Mouse (Mus musculus): ENCODE data around the gene Akap1. TPM values are rescaled to one million over a fixed set of nuclear protein-coding genes. Genes with fewer than 3 reads are reported as not detected.

Akap1 gene
- polyA plus RNA-seq (2015; fragmentation: Nextera tagmentation; extraction: Ambion mirVana): 31.2 and 33.3 TPM in 2 replicates

GRCm38 (mm10) chr11:88864458-88865197 is at the start of gene Akap1:
TSS of gene Akap1 (minus strand) at chr11:88864586.
- Histone ChIP-seq H3K4me2 (ENCODE audit: low read length) (peak within 1 kb of the TSS; percentile 98), H3K27ac (ENCODE audit: low read length) (peak within 1 kb of the TSS; percentile 88), H3K9me3 (replicated peaks; ENCODE audit: control insufficient read depth, low read length, poor library complexity, severe bottlenecking) (no peaks in the 10 kb centered on the region), H3K27me3 (ENCODE audit: control insufficient read depth, insufficient read depth, low read depth, low read length) (no peaks in the 10 kb centered on the region), H3K9ac (ENCODE audit: low read depth, low read length) (peak within 1 kb of the TSS; percentile 80), H3K36me3 (ENCODE audit: control insufficient read depth, insufficient read depth, low read length) (no peaks in the 10 kb centered on the region), H3K4me3 (ENCODE audit: low read depth, low read length) (peak within 1 kb of the TSS; percentile 81), H3K4me1 (ENCODE audit: control insufficient read depth, insufficient read depth, low read length) (peaks cover 19% of the 10 kb centered on the region)
- ATAC-seq: peak; percentile 98
- 2% methylated on average over 51 of the region's 60 CpGs for WGBS

- H3K9me3 ChIP-seq (replicated peaks; ENCODE audit: control insufficient read depth, low read length, poor library complexity, severe bottlenecking): no peaks in the 10 kb centered on the region; the same call in 1 of the 2 replicates
- H3K4me1 ChIP-seq (ENCODE audit: control insufficient read depth, insufficient read depth, low read length): no peaks in the 10 kb centered on the region
- no peak overlapping the region for H3K9ac ChIP-seq (ENCODE audit: low read depth, low read length)
- no peaks in the 10 kb centered on the region for H3K36me3 ChIP-seq (ENCODE audit: control insufficient read depth, insufficient read depth, low read length)
- H3K4me2 ChIP-seq (ENCODE audit: low read length): no peak overlapping the region
- no peak for ATAC-seq
- H3K4me3 ChIP-seq (ENCODE audit: low read depth, low read length): no peak overlapping the region
- H3K27ac ChIP-seq (ENCODE audit: low read length): no peak overlapping the region
- no peaks in the 10 kb centered on the region for H3K27me3 ChIP-seq (ENCODE audit: control insufficient read depth, insufficient read depth, low read depth, low read length)
- WGBS: 85% methylated on average over 8 of the region's 8 CpGs
These were observed 45.1 kb upstream of the Akap1 start for GRCm38 (mm10) chr11:88909388-88910036.

GRCm38 (mm10) chr11:88908557-88909211 is 44.3 kb upstream of the Akap1 start:
- ATAC-seq: no peak
- H3K27me3 ChIP-seq (ENCODE audit: control insufficient read depth, insufficient read depth, low read depth, low read length): no peaks in the 10 kb centered on the region
- H3K9ac ChIP-seq (ENCODE audit: low read depth, low read length): no peak overlapping the region
- no peak overlapping the region for H3K4me2 ChIP-seq (ENCODE audit: low read length)
- no peak overlapping the region for H3K4me3 ChIP-seq (ENCODE audit: low read depth, low read length)
- no peaks in the 10 kb centered on the region; the same call in 1 of the 2 replicates for H3K9me3 ChIP-seq (replicated peaks; ENCODE audit: control insufficient read depth, low read length, poor library complexity, severe bottlenecking)
- 100% methylated on average over 1 of the region's 1 CpGs for WGBS
- H3K27ac ChIP-seq (ENCODE audit: low read length): no peak overlapping the region
- H3K4me1 ChIP-seq (ENCODE audit: control insufficient read depth, insufficient read depth, low read length): no peaks in the 10 kb centered on the region
- no peaks in the 10 kb centered on the region for H3K36me3 ChIP-seq (ENCODE audit: control insufficient read depth, insufficient read depth, low read length)

GRCm38 (mm10) chr11:88907886-88908285 is 43.5 kb upstream of the Akap1 start:
- H3K4me2 ChIP-seq (ENCODE audit: low read length): no peak overlapping the region
- no peak for ATAC-seq
- 97% methylated on average over 7 of the region's 7 CpGs for WGBS
- no peaks in the 10 kb centered on the region for H3K27me3 ChIP-seq (ENCODE audit: control insufficient read depth, insufficient read depth, low read depth, low read length)
- no peak overlapping the region for H3K4me3 ChIP-seq (ENCODE audit: low read depth, low read length)
- H3K9ac ChIP-seq (ENCODE audit: low read depth, low read length): no peak overlapping the region
- H3K27ac ChIP-seq (ENCODE audit: low read length): no peak overlapping the region
- H3K9me3 ChIP-seq (replicated peaks; ENCODE audit: control insufficient read depth, low read length, poor library complexity, severe bottlenecking): no peaks in the 10 kb centered on the region; the same call in 1 of the 2 replicates
- no peaks in the 10 kb centered on the region for H3K4me1 ChIP-seq (ENCODE audit: control insufficient read depth, insufficient read depth, low read length)
- no peaks in the 10 kb centered on the region for H3K36me3 ChIP-seq (ENCODE audit: control insufficient read depth, insufficient read depth, low read length)

GRCm38 (mm10) chr11:88905621-88906020 is 41.2 kb upstream of the Akap1 start:
- no peak overlapping the region for H3K9ac ChIP-seq (ENCODE audit: low read depth, low read length)
- H3K4me1 ChIP-seq (ENCODE audit: control insufficient read depth, insufficient read depth, low read length): no peaks in the 10 kb centered on the region
- H3K27ac ChIP-seq (ENCODE audit: low read length): no peak overlapping the region
- no peaks in the 10 kb centered on the region for H3K36me3 ChIP-seq (ENCODE audit: control insufficient read depth, insufficient read depth, low read length)
- H3K27me3 ChIP-seq (ENCODE audit: control insufficient read depth, insufficient read depth, low read depth, low read length): no peaks in the 10 kb centered on the region
- 27% methylated on average over 2 of the region's 2 CpGs for WGBS
- no peak overlapping the region for H3K4me2 ChIP-seq (ENCODE audit: low read length)
- ATAC-seq: no peak
- no peak overlapping the region for H3K4me3 ChIP-seq (ENCODE audit: low read depth, low read length)
- H3K9me3 ChIP-seq (replicated peaks; ENCODE audit: control insufficient read depth, low read length, poor library complexity, severe bottlenecking): no peaks in the 10 kb centered on the region; the same call in 1 of the 2 replicates

- H3K9ac ChIP-seq (ENCODE audit: low read depth, low read length): no peak overlapping the region
- no peaks in the 10 kb centered on the region for H3K27me3 ChIP-seq (ENCODE audit: control insufficient read depth, insufficient read depth, low read depth, low read length)
- no peak for ATAC-seq
- no peaks in the 10 kb centered on the region for H3K9me3 ChIP-seq (replicated peaks; ENCODE audit: control insufficient read depth, low read length, poor library complexity, severe bottlenecking)
- H3K4me3 ChIP-seq (ENCODE audit: low read depth, low read length): no peak overlapping the region
- 71% methylated on average over 2 of the region's 2 CpGs for WGBS
- H3K4me2 ChIP-seq (ENCODE audit: low read length): no peak overlapping the region
- no peak overlapping the region for H3K27ac ChIP-seq (ENCODE audit: low read length)
- H3K36me3 ChIP-seq (ENCODE audit: control insufficient read depth, insufficient read depth, low read length): no peaks in the 10 kb centered on the region
- H3K4me1 ChIP-seq (ENCODE audit: control insufficient read depth, insufficient read depth, low read length): no peaks in the 10 kb centered on the region
These were observed 39.7 kb upstream of the Akap1 start for GRCm38 (mm10) chr11:88904080-88904479.

- H3K9me3 ChIP-seq (replicated peaks; ENCODE audit: control insufficient read depth, low read length, poor library complexity, severe bottlenecking): no peaks in the 10 kb centered on the region
- no peaks in the 10 kb centered on the region for H3K4me1 ChIP-seq (ENCODE audit: control insufficient read depth, insufficient read depth, low read length)
- H3K4me3 ChIP-seq (ENCODE audit: low read depth, low read length): no peak overlapping the region
- no peaks in the 10 kb centered on the region for H3K27me3 ChIP-seq (ENCODE audit: control insufficient read depth, insufficient read depth, low read depth, low read length)
- no peak overlapping the region for H3K27ac ChIP-seq (ENCODE audit: low read length)
- WGBS: 86% methylated on average over 6 of the region's 6 CpGs
- H3K36me3 ChIP-seq (ENCODE audit: control insufficient read depth, insufficient read depth, low read length): no peaks in the 10 kb centered on the region
- H3K4me2 ChIP-seq (ENCODE audit: low read length): no peak overlapping the region
- no peak overlapping the region for H3K9ac ChIP-seq (ENCODE audit: low read depth, low read length)
- ATAC-seq: no peak
These were observed 38.4 kb upstream of the Akap1 start for GRCm38 (mm10) chr11:88902762-88903161.

GRCm38 (mm10) chr11:88901341-88901802 is 37.0 kb upstream of the Akap1 start:
- Histone ChIP-seq H3K4me3 (ENCODE audit: low read depth, low read length) (no peak overlapping the region), H3K36me3 (ENCODE audit: control insufficient read depth, insufficient read depth, low read length) (no peaks in the 10 kb centered on the region), H3K9me3 (replicated peaks; ENCODE audit: control insufficient read depth, low read length, poor library complexity, severe bottlenecking) (no peaks in the 10 kb centered on the region), H3K4me1 (ENCODE audit: control insufficient read depth, insufficient read depth, low read length) (no peaks in the 10 kb centered on the region), H3K9ac (ENCODE audit: low read depth, low read length) (no peak overlapping the region), H3K27ac (ENCODE audit: low read length) (no peak overlapping the region), H3K27me3 (ENCODE audit: control insufficient read depth, insufficient read depth, low read depth, low read length) (no peaks in the 10 kb centered on the region), H3K4me2 (ENCODE audit: low read length) (no peak overlapping the region)
- WGBS: 85% methylated on average over 7 of the region's 7 CpGs
- ATAC-seq: no peak

GRCm38 (mm10) chr11:88899561-88899960 is 35.2 kb upstream of the Akap1 start:
- WGBS: 93% methylated on average over 6 of the region's 6 CpGs
- no peaks in the 10 kb centered on the region for H3K27me3 ChIP-seq (ENCODE audit: control insufficient read depth, insufficient read depth, low read depth, low read length)
- no peak overlapping the region for H3K27ac ChIP-seq (ENCODE audit: low read length)
- H3K4me3 ChIP-seq (ENCODE audit: low read depth, low read length): no peak overlapping the region
- H3K9ac ChIP-seq (ENCODE audit: low read depth, low read length): no peak overlapping the region
- ATAC-seq: no peak
- H3K4me2 ChIP-seq (ENCODE audit: low read length): no peak overlapping the region
- no peaks in the 10 kb centered on the region for H3K4me1 ChIP-seq (ENCODE audit: control insufficient read depth, insufficient read depth, low read length)
- H3K36me3 ChIP-seq (ENCODE audit: control insufficient read depth, insufficient read depth, low read length): no peaks in the 10 kb centered on the region
- H3K9me3 ChIP-seq (replicated peaks; ENCODE audit: control insufficient read depth, low read length, poor library complexity, severe bottlenecking): no peaks in the 10 kb centered on the region
